Mouse (Mus musculus): ENCODE results near the gene Sipa1l3.

Gene Sipa1l3

DNA sequence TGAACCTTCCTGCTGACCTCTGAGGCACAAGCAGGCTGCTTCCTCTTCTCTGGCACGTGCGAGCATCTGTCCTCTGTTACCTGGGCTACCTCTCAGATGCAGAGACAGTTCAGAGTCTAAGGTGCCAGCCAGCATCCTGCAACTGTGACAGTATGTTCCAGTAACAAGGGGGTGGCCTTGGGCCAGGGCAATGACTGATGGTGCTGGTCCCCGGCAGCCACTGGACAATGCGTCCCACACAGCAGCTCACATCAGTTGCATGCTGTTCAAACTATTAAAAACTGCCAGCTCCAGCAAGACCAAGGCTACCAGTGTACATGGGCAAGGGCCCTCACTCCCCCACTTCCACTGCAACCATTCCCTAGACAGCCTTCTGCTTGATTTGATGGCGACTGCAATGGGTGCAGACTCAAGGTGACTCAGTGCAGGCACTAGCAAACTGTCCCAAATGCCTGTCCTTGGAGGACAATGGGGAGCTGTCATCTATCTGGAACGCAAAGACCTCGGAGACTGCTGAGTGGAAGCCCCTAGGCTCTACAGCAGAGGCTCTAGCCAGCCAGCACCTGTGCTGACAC, 136.9 kb downstream of the Sipa1l3 start:
- DNase-seq (ENCODE audit: low spot score in 2 of 2), result no peak

DNA sequence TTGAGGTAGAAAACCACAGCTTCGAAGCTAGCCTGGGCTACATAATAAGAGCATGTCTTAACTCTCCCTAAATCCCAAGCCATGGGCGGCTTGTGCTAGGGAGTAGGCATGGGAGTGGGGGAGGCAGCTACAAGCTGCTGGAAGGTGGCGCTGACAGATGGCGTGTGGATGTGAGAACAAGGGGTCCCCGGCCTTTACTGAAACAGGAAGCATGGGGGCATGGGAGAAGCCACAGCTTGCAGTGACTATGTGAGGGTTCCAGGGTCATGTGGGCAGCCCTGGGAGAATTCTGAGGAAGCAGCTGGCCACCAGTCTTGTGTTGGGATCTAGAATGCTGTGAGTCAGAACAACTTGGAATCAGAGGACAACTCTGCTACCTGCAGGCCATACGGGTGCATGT, 144.4 kb downstream of the Sipa1l3 start:
- DNase-seq (ENCODE audit: low spot score in 2 of 2), result no peak

DNA sequence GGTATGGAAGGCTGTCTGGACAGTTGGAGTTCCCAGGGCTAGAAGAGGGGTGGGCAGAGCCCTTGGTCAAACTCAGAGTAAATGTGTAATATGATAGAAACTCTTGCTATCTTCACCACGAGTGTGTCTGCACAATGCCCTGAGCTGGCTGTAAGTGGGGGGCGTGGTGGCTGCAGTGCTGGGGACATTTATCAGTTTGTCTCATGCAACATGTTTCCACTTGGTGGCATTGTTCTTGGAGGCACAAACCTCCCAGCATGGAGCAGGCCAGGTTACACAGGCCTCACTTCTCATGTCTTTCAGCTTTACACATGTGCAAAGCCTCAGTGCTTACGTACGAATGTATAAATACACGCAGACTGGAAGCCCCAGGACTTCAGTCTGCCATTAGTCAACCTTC, 146.3 kb downstream of the Sipa1l3 start:
- no peak for DNase-seq (ENCODE audit: low spot score in 2 of 2)

GRCm38 (mm10) chr7:29370031-29370430, 148.4 kb downstream of the Sipa1l3 start:
- no peak for DNase-seq (ENCODE audit: low spot score in 2 of 2)

- no peak for DNase-seq (ENCODE audit: low spot score in 2 of 2)
Observed at GRCm38 (mm10) chr7:29368004-29368320, 150.5 kb downstream of the Sipa1l3 start.

DNA sequence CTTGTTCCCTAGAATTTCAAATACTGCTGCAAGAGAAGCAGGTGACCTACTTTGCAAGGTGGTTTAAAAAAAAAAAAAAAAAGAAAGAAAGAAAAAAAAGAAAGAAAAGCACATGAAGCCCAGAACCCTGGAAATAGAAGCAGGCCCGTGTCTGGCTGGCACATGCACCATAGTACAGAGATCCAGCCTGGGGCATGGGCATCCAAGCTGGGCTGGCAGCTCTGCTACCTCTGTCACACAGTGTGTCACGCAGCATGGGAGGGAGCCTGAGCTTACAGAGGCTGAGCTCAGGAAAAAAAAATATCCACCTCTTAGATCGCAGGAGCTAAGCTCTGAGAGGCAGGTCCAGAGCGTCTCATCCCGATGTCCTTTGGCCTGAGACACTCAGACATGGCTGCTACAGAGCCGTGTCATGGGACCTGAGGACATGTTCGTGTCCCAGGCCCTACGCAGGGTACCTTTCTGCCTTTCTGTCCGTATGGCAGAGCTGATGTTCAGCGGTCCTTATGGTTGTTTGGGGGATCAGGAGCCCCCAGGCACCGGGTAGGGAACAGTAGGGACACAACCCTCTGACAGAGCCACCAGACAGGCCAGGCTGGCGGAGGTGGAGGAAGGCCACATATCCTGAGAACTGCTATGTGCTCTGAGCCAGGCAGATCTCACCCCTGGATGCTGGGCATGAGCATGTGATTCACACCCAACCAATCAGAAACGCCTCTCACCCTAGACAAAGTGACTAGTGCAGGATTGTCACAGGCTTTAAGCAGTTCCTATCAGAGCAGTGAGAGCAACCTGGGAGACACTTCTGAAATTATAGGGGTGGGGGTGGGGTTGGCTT, 151.1 kb downstream of the Sipa1l3 start:
- DNase-seq (ENCODE audit: low spot score in 2 of 2), result no peak

GRCm38 (mm10) chr7:29364052-29364451, 154.4 kb downstream of the Sipa1l3 start:
- no peak for DNase-seq (ENCODE audit: low spot score in 2 of 2)

- DNase-seq (ENCODE audit: low spot score in 2 of 2), result no peak
Observed at GRCm38 (mm10) chr7:29361497-29361896, 156.9 kb downstream of the Sipa1l3 start.

DNA sequence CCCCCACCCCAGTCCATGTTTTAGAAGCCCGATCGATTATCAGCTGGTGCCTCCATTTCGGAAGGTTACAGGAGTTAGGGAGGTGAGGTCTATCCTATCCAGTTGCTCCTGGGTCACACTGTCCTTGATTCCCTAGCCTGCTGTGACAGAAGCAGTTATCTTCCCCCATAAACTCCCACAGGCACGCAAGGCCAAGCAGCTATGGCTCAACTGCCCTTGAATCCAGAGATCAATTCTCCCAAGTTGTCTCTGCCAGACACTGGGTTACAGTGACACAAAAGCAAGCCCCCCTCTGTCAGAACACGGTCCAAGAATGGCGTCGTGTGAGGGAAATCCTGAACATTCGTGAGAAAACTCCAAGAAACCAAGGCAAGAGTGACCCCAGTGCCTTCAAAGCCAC, 163.0 kb downstream of the Sipa1l3 start:
- DNase-seq (ENCODE audit: low spot score in 2 of 2), result no peak

DNA sequence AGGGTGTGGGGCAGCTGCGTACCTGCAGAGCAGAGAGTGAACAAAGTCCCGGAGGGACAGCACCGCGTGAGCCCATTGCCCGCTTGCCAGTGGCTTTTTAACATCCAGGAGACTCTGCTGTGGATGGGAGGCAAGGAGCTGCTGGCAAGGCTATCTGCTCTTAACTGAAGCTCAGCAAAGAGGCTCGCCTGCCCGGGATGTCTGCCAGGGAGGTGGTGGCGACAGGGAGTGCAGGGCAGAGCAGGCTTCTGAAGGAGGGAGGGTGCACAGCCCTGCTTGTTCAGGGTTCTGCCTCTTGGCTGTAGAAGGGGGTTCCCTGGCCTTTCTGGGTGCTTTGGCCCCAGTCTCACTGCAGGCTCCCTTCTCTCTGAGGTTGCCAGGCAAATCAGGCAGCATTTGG, 164.3 kb downstream of the Sipa1l3 start:
- DNase-seq (ENCODE audit: low spot score in 2 of 2), result peak; percentile 13 to 46

DNA sequence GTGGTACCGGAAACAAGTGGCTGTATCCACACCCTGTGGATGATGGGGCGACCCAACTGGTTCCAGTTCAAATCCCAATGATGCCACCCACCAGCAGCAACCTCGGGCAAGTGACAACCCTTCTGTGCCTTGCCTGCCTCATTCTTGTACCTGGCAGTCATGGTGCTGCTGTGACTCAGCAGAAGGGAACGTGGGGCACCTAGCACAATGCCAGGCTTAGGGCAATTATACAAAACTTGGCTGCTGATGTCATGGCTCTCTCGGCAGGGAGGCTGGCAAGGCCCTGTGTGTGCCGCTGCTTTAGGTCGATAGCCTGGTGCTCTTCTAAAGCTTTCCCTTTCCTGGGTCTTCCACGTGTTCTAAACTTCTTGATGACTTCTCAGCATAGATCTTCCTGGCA, 166.2 kb downstream of the Sipa1l3 start:
- no peak for DNase-seq (ENCODE audit: low spot score in 2 of 2)

DNA sequence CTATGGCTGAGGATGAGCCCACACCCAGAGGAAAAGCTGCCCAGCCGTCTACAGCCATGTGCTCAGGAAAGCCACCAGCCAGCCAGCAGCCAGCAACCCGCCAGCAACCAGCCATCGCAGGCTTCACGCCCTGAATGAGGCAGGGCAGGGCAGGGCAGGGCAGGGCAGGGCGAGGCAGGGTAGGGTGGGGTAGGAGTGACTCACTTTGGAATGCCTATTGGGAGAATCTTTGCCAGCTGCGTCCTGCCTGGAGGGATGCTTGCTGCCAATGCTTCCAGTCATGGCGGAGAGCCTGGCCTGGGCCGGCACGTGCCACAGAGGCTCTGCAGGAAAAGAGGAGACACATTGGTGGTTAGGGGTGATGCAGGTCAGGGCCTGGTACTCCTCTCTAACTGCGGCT, 168.0 kb downstream of the Sipa1l3 start:
- no peak for DNase-seq (ENCODE audit: low spot score in 2 of 2)

GRCm38 (mm10) chr7:29346212-29346611, 172.2 kb downstream of the Sipa1l3 start:
- DNase-seq (ENCODE audit: low spot score in 2 of 2), result no peak

GRCm38 (mm10) chr7:29345534-29345933, 172.9 kb downstream of the Sipa1l3 start:
- no peak for DNase-seq (ENCODE audit: low spot score in 2 of 2)

GRCm38 (mm10) chr7:29343746-29344145, 174.7 kb downstream of the Sipa1l3 start:
- no peak for DNase-seq (ENCODE audit: low spot score in 2 of 2)

DNA sequence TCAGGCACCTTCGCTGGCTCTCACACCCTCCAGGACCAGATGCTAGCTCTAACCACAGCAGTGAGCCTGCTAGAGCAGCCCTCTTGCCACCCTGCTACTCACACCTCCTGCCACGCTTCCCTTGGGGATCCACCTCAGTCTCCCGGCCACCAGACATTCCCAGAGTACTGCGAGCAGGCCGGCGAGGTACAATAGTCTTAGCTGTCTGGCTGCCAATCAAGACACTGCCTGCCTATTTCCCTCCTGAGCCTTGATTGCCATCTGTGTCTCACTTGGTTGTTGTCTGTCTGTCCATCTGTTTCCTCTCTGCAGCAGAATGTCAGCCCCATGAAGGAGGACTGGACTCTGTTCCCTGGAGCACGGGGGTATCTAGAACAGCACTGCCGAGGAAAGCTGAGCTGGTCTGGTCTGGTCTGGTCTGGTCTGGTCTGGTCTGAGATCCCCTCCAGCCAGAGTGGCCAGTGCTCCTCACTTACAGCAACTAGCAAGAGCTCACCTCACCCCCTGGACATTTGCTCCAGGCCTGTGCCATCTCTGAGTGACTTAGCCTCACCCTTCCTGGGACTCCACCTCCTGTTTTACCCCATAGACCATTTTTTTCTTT, 175.8 kb downstream of the Sipa1l3 start:
- no peak for DNase-seq (ENCODE audit: low spot score in 2 of 2)

GRCm38 (mm10) chr7:29341722-29342121, 176.7 kb downstream of the Sipa1l3 start:
- no peak for DNase-seq (ENCODE audit: low spot score in 2 of 2)

DNA sequence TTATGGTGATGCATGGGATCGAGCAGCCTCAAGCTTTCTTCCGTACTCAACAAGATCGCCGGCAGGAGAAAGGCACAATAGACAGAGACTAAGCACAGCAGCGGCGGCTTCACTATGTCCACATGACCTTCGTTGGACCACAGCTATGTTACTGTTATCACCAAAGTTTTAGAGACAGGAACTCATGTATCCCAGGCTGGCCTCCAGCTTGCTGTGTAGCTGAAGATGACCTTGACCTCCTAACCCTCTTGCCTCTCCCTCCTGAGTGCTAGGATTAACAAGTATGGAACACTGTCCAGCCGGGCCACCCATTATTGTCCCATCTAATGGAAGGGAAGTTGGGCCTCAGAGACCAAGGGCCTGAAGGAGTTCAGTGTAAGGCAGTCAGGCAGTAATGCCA, 177.6 kb downstream of the Sipa1l3 start:
- no peak for DNase-seq (ENCODE audit: low spot score in 2 of 2)

DNA sequence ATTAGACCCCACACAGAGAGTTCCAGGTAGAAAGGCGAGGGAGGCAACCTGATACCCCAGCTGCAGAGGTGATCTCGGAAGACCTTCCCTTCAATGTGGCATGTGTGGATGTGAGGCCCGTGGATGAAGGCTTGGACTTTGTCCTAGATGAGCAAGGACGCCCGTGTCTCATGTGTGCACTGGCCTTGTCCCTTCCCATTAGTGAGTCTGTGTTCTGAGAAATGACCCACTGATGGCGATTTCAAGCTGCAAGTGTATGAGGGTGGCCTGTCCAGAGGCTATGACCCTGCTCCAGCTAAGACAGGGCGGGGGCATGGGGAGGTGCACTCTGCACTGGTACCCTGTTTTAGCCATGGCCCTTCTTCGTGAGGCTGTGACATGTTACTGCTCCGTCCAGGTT, 178.2 kb downstream of the Sipa1l3 start:
- DNase-seq (ENCODE audit: low spot score in 2 of 2), result no peak

DNA sequence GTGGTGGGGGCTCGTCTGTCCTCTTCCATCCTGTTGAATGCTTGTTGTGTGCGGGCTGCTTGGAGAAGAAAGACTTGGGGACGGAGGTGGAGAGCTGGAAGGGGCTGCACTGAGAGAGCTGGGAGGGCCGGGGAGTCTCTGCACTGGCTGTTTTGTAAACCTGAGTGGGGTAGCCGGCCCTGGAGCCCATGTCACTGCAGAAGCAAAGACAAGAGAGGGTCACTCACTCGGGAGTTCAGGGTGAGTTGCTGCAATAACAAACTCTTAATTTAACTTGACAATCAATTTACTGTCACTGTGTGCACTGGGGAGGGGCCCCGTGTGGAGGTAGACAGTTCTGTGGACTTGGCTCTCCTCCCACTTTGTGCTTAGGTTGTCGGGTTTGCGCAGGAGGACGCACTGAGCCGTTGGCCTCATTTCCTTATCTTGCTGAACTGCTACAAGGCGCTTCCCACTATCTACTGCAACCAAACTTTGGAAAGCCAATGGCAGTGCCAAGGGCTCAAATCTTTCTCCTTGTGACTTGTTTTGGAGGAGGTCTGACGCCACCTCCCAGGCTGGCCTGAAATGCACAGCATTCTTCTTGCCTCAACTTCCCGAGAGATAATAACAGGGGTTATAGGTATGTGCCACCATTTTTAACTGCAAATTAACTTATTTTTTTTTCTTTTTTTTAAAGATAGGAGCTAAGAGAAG, 179.3 kb downstream of the Sipa1l3 start:
- DNase-seq (ENCODE audit: low spot score in 2 of 2), result no peak

- no peak for DNase-seq (ENCODE audit: low spot score in 2 of 2)
Observed at GRCm38 (mm10) chr7:29338351-29338919, 180.0 kb downstream of the Sipa1l3 start.

GRCm38 (mm10) chr7:29337766-29338165, 180.7 kb downstream of the Sipa1l3 start:
- no peak for DNase-seq (ENCODE audit: low spot score in 2 of 2)
